Mouse (Mus musculus): ENCODE measurements around the gene Bola2.
"Not testable (repeated sequence)": the region's sequence is repeated elsewhere in the genome, so short reads cannot be mapped to it uniquely, and the experiment has no call there.

The Bola2 gene

GRCm38 (mm10) chr7:126704121-126704980, 9.2 kb downstream of the Bola2 start:
- ATAC-seq (ENCODE audit: insufficient number of reproducible peaks, low FRiP score, low TSS enrichment), result peak; percentile 78

DNA sequence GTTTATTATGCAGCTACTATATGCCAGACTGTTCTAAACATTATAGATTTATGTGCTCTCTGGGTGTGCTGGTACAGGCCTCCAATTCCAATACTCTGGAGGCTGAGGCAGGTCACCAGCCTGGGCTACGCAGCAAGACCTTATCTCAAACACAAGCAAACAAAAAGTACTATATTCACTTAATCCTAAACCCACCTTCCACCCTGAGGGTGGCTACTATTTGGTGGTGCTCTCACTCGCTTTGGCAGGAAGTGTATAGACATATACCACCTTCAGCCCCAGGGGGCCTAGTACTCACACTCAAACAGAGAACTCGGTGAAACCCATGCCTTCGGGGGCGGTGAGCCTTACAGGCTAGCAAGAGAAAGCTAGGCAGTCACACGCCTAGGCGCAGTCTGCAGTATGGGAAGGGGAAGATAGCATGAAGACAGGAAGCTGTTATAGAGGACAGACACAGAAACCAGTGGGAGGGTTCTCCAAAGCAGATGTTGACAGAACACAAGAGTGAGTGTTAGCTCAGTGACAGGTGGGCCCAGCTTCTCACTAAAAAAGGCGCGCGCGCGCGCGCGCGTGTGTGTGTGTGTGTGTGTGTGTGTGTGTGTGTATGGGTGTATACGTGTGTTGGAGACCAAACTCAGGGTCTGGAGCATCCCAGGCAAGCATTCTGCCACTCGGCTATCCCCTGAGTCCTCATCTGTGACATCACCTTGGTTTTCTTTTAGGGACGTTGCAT, 12.4 kb downstream of the Bola2 start, which contains the start of gene Coro1a:
Coro1a (minus strand) TSS at position 346 of the 733 bp plus-strand sequence.
- no peak for ATAC-seq (ENCODE audit: insufficient number of reproducible peaks, low FRiP score, low TSS enrichment)

DNA sequence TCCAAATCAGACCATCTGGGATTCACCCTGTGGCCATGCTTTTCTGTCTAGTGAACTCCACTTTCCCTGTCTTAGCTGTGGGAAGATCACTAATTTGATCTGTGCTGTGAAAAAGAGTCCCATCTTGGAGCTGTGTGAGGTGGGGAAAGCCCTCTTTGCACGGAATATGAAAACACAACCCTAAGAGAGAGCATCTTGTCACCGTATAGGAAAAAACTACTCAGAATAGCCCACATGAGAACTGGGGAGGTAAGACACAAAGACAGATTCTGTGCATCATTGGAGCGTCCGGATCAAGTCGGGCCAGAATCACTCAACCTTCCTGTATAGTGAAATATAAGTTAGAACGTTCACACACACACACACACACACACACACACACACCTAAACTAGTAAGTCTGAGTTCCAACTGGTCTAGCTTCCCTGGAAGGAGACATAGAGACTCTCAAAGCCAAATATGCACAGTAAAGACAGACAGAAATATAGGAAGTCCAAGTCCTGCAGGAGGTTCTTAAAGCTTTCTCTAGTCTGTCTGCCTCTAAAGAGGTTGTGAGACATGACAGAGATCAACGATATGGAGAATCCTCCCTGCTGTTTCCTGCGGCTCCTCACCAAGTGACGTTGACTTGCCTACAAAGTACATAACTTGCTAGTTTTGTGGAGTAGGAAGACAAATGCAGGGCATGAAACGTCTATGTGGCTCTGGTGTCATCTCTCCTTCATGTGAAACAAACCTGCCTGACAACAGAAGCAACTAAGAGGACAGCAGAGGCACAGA, 13.2 kb downstream of the Bola2 start:
- no peak for ATAC-seq (ENCODE audit: insufficient number of reproducible peaks, low FRiP score, low TSS enrichment)

- no peak for ATAC-seq (ENCODE audit: insufficient number of reproducible peaks, low FRiP score, low TSS enrichment)
Measured at GRCm38 (mm10) chr7:126710266-126710665, 15.1 kb downstream of the Bola2 start.

- ATAC-seq (ENCODE audit: insufficient number of reproducible peaks, low FRiP score, low TSS enrichment), result no peak
Measured at GRCm38 (mm10) chr7:126711910-126712309, 16.7 kb downstream of the Bola2 start.

- ATAC-seq (ENCODE audit: insufficient number of reproducible peaks, low FRiP score, low TSS enrichment), result no peak
Measured at GRCm38 (mm10) chr7:126715679-126716078, 20.5 kb downstream of the Bola2 start.

- no peak for ATAC-seq (ENCODE audit: insufficient number of reproducible peaks, low FRiP score, low TSS enrichment)
Measured at GRCm38 (mm10) chr7:126717566-126717965, 22.4 kb downstream of the Bola2 start.

DNA sequence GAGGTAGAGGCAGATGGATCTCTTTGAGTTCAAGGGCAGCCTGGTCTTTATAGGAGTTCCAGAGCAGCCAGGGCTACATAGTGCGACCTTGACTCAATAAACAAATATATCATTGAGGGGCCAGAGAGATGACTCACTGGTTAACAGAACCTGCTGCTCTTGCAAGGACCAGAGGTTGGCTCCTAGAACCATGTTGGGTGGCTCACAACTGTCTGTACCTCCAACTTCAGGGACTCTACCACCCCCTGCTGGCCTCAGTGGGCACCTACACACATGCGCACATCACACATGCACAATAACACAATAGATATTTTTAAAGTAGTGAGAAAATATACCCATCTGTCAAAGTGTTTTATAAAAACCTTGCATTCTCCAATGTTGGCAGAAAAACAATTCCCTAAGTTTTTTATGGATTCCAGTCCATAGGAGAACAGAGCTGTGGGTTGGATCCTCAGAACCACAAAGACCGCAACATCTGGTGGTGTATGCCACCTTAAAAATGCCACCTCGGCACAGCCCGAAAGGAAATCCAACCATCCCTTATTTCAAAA, 23.7 kb downstream of the Bola2 start:
- ATAC-seq (ENCODE audit: insufficient number of reproducible peaks, low FRiP score, low TSS enrichment), result no peak

DNA sequence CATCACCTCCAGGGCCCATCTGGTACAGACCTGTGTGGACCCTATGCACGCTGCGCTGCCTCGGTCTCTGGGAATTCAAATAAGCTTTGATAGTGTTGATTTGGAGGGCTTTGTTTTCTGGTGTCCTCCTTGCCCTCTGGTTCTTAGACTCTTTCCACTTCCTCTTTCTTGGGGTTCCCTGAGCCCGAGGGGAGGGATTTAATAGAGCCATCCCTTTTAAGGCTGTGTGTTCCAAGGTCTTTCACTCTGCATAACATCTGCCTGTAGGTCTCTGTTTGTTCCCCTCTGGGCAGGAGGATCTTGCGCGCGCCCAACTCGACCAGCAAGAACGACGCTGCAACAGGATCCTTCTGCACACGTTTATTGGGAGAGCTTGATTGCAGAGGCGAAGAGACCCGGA, 26.4 kb downstream of the Bola2 start:
- no peak for ATAC-seq (ENCODE audit: insufficient number of reproducible peaks, low FRiP score, low TSS enrichment)

DNA sequence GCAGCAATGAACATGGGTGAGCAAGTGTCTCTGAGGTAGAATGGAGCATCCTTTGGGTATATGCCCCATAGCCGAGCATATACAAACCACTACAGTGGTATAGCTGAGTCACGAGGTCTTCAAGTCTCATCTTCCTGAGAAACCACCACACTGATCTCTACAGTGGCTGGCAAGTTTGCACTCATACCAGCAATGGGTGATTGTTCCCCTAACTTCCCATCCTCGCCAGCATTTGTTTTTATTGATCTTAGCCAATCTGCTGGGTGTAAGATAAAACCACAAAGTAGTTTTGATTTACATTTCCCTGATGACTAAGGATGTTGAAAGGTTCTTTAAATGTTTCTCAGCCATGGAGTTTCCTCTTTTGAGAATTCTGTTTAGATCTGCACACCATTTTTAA, 29.9 kb downstream of the Bola2 start:
- no peak for ATAC-seq (ENCODE audit: insufficient number of reproducible peaks, low FRiP score, low TSS enrichment)

DNA sequence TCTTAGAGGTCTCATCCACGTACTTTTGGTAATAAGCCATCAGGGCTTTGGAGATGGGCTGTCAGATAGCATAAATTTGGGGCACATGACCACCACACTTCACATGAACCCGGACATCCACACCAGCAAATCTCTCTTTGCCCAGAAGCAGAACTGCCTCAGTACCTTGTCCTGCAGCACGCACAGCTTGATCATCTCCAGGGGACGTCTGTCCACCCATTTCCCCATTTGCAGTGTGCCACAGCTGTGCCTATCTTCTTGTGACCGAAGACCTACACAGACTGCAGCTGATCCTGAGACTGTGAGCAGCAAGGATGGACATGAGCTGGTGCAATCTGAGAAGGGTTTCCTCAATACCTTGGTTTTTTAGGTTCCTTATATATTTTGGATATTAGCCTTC, 30.5 kb downstream of the Bola2 start:
- ATAC-seq (ENCODE audit: insufficient number of reproducible peaks, low FRiP score, low TSS enrichment), result no peak

GRCm38 (mm10) chr7:126730256-126730789, 35.1 kb downstream of the Bola2 start:
- not testable (repeated sequence) for ATAC-seq (ENCODE audit: insufficient number of reproducible peaks, low FRiP score, low TSS enrichment)

DNA sequence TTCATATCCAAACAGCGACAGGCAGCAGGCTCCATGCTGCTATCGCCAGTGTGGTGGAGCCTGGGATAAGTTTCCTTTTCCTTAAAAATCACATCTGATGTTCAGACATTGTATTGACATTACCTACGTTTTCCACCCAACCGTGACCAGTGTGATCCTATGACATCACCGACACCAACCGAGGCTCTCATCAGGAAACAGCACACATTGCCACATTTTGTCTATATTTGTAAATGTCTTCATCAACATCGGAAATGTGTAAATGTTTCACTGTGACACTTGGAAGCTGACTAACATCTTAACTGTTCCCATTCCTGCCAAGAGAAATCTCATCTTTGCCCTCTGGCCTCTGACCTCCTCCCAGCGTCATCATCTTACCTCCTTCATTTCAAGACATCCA, 40.9 kb downstream of the Bola2 start:
- no peak for ATAC-seq (ENCODE audit: insufficient number of reproducible peaks, low FRiP score, low TSS enrichment)

GRCm38 (mm10) chr7:126739551-126739950, 44.4 kb downstream of the Bola2 start:
- no peak for ATAC-seq (ENCODE audit: insufficient number of reproducible peaks, low FRiP score, low TSS enrichment)

DNA sequence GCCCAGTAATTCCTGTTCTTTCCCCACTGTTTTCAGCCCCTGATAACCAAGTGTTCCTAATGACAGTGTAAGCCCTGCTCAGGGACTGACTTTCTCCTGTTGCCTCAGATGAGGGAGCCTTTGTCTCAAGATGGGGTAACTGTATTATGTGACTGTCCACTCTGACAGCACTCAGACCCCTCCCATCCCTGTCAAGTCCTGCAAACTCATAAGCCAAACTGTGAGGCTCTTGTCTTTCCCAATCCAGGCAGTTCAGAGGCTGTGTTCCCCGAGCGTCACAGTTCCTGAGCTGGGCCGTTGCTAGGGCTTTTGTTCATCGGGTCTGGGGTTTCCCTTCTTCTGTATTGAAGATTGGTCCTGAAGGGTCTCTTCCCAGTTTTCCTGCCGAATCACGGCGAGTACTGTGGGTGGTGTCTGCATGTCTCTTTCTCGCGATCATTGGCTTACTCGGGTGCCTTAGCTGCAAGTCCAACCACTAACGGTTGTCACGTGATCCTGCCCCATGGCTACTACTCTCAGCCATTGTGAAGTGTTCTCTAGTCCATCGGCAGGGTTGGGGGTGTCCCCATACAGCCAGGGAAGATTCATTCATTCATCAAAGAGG, 45.0 kb downstream of the Bola2 start:
- ATAC-seq (ENCODE audit: insufficient number of reproducible peaks, low FRiP score, low TSS enrichment), result no peak

GRCm38 (mm10) chr7:126740977-126741376, 45.8 kb downstream of the Bola2 start:
- no peak for ATAC-seq (ENCODE audit: insufficient number of reproducible peaks, low FRiP score, low TSS enrichment)

- no peak for ATAC-seq (ENCODE audit: insufficient number of reproducible peaks, low FRiP score, low TSS enrichment)
Measured at GRCm38 (mm10) chr7:126741452-126741851, 46.3 kb downstream of the Bola2 start.

- no peak for ATAC-seq (ENCODE audit: insufficient number of reproducible peaks, low FRiP score, low TSS enrichment)
Measured at GRCm38 (mm10) chr7:126741964-126742482, 46.8 kb downstream of the Bola2 start.

GRCm38 (mm10) chr7:126746066-126746465, 50.9 kb downstream of the Bola2 start:
- no peak for ATAC-seq (ENCODE audit: insufficient number of reproducible peaks, low FRiP score, low TSS enrichment)

DNA sequence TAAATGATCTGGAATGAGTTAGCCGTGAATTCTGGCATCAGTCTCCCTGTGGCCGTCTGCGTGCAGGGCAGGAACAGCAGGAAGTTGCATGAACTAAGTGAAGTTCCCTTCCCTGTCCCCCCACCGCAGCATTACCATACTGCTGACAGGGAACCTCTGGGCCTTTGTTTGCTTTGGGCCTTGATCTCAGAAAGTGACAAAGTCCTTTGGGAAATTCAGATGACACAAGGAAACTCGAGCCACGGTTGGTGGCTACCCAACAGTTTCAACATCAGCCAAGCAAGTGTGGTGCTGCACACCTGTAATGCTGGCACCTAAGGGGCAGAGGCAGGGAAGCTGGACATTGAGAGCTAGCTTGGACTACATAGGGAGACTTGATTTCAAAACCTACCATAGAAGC, 51.6 kb downstream of the Bola2 start:
- no peak for ATAC-seq (ENCODE audit: insufficient number of reproducible peaks, low FRiP score, low TSS enrichment)
